Mouse (Mus musculus) fat pad, adult 2 months (tissue): Measurements from ENCODE around the gene Ciapin1.
A peak's percentile ranks its signal among the peaks of the same experiment; 100 is the strongest.

Experiments used
- DNase-seq: peaks from one replicate; pipeline ENCODE4 v3.0.0-alpha.2; 2011; ENCODE audit warnings: low read depth, low spot score; ENCODE audit errors: extremely low read depth

Gene Ciapin1

GRCm38 (mm10) chr8:94810855-94811254 is 27.3 kb downstream of the Ciapin1 start:
- no peak for DNase-seq

DNA sequence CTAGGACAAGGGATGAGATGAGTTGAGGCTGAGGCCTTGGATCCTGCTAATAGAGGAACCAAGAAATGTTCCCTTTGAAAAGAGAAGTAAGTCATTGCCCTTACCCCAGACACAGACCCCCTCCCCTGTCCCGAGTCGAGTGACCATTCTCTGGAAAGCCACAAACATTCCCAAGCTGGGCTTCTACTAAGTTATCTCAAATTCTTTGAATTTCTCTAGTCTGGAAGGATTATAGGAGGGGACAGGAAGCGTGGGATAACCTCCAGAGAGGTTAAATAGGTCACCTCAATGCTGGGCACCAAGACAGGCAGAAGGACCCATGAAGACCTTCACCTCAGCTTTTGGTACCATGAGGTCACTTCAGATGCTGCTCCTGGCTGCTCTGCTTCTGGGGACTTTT is 28.0 kb downstream of the Ciapin1 start, which contains the start of gene Ccl17:
Gene Ccl17, plus strand, starts transcription at position 301 of the 400 bp plus-strand sequence.
- no peak for DNase-seq

DNA sequence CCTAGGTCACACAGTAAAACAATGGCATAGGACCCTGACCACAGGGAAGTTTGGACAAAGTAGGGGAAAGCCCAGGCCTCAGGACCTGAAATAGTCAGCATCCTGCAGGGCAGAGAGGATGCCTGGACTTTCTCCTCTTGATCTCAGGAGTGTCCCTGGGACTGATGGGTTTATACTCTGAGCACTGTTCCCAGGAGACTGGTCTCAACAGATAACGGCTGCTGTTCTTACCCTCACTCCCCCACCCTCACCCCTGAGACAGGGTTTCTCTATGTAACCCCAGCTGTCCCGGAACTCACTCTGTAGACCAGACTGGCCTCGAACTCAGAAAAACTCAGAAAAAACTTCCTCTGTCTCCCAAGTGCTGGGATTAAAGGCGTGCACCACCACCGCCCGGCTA is 29.8 kb downstream of the Ciapin1 start:
- no peak for DNase-seq

DNA sequence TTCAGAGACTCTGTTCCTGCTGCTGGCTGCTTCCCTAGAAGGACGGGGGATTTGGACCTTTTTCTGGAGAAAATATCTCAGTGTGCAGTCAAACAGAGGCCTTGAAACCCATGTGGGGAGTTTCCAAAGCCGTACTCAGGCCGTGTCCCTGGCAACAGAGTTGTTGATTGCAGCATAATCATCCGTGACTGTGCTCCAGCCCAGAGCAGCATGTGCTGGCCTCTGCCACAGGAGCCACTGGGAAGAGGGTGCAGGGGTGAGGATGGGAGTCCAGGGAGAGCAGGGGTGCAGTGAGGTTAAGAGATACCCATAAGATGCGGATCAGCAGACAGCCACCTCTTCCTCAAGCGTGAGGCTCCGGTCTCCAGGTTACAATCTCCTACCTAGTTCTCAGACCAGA is 30.7 kb downstream of the Ciapin1 start:
- no peak for DNase-seq

- no peak for DNase-seq
Measured at GRCm38 (mm10) chr8:94805811-94806210, 32.3 kb downstream of the Ciapin1 start.

GRCm38 (mm10) chr8:94804546-94805340 is 33.4 kb downstream of the Ciapin1 start:
- no peak for DNase-seq

DNA sequence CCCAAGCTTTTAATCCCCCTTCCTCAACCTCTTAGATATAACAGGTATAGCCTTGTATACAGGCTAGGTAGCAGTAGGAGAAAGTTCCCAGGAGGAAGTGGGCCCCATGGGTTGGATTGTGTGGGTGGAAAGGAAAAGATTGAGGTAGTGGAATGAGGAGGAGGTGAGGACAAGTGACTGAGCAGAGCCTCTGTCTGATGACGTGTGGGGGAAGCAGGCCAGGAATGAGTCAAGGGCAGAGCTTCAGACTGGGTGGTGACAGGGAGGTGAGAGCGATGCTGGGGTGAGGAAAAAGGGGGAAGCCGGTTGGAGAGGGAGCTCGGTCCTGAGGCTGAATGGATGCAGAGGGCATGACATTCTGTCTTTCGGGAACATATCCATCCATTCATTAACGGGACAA is 34.6 kb downstream of the Ciapin1 start:
- DNase-seq: no peak

GRCm38 (mm10) chr8:94802375-94802774 is 35.8 kb downstream of the Ciapin1 start:
- no peak for DNase-seq

DNA sequence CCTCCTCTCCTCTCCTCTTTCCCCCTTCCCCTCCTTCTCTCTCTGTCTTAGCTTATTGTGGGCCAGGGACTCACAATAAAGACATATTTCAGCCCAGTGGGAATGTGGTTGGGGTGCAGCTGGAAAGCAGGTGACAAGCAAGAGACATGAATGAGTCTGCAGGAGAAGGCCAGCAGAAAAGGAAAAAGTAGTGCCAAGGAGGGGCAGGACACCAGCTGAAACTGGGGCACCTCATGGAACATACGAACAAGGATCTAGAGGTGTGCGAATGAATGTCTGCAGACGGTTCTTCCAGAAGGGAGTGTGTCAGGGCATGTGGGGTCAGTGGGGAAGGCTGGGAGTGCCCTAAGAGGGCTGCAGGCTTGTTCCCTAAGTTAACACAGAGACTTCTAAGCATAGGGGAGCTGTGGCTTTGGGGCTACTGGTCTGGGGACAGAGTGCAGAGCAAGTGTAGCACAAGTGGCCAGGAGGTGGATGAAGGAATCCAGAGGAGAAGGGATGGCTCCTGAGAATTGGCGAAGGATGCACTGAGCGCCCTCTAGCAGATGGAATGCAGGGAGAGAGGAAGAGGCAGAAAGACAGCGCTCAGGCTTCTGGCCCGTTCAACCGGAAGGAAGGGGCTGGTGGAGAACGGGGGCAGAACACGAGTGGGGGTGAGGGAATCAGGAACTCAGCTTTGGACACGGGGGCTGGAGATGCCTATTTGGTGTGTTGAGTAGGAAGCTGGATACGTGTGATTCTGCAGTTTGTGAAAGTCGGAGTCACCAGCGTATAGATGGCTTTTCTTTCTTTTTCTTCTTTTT is 36.7 kb downstream of the Ciapin1 start:
- no peak for DNase-seq

- DNase-seq: no peak
Measured at GRCm38 (mm10) chr8:94800278-94800968, 37.7 kb downstream of the Ciapin1 start.

- no peak for DNase-seq
Measured at GRCm38 (mm10) chr8:94794782-94795181, 43.4 kb downstream of the Ciapin1 start.

- DNase-seq: no peak
Measured at GRCm38 (mm10) chr8:94794368-94794767, 43.8 kb downstream of the Ciapin1 start.

DNA sequence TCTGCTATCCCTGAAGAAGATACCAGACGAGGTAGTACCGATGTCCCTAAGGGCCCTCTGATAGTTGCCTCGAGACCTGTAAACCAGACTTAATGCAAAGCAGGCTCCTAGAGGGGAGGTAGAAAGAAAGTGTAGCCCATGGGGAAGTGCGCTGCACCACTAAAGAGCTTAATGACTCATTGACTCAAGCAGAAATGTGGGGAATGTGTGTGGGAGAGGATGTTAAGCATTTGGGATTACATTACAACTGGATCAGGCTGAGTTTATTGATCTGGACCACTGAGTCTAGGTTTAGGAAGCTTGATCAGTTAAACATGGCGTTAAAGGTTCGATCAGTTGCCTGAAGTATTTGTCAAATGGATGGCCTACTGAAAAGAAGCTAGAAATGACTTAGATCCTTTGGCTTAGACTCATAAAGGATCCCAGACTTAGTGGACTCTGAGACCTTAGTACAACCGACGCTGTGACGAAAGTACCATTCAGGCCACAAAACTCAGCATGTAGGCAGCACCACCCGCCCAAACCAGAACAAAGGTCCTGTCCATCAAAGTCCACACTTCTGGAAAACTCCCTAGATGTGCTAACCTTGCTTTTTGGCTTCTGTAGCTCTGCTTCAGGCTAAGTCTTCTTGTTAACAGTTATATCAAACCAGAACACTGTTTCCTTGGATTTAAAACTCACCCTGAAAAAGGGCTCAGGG is 48.8 kb downstream of the Ciapin1 start:
- no peak for DNase-seq

- DNase-seq: peak; percentile 96
Measured at GRCm38 (mm10) chr8:94787524-94788501, 50.3 kb downstream of the Ciapin1 start.

- no peak for DNase-seq
Measured at GRCm38 (mm10) chr8:94785995-94786595, 52.1 kb downstream of the Ciapin1 start.

DNA sequence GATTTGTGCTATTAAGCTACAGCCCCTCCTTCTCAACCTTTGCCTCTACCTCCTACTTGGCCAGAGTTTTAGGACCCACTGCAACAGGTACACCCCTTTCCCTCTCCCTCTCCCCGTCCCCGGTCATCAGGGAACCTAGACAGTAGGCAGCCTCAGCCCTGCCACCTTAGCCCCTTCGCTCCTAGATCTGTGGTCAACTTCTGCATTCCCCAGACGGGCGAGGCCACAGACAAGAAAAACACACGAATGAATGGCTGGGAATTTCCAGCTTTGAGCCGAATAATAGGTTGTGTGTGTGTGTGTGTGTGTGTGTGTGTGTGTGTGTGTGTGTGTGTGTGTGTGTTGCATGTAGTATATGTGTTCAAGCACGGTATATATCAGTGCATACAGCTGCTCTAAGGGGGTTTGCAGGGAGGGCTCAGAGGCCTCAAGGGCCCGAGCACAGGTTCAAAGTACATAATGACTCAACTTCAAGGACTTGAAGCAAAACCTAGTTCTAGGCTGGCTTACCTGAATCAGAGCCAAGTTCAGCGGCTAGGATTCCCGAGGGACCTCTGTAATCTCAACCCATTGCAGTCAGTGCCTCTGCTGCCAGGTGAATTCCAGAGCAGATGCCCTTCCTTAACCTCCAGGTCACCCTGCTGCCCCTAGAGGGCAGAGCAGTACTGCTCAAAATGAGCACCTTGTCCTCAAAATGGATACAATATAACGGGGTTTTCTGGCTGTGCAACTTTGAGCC is 52.7 kb downstream of the Ciapin1 start:
- no peak for DNase-seq

GRCm38 (mm10) chr8:94783890-94784289 is 54.3 kb downstream of the Ciapin1 start:
- no peak for DNase-seq

DNA sequence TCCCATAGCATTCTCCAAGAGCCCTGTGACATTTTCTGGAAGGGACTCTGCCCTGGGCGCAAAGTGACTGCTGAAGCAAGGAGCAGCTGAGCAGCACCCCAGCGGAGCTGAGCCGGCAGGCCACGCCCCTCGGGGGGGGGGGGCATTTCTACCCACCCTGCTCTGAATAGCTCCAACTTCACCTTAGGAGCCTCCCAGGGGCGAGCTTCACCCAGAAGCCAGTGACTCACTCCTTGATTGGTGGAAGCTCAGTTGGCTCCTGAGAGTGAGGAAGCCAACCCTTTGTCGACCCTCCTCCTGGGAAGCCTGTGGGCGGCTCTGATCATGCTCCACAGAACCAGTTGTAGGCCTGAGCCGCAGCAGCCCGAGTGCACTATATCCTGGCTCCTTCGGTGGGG is 56.3 kb downstream of the Ciapin1 start:
- DNase-seq: no peak
